Mouse (Mus musculus) stomach, embryonic 16.5 days (tissue): Measurements from ENCODE around the gene Herc1. TPM values are rescaled to one million over a fixed set of nuclear protein-coding genes. Genes with fewer than 3 reads are reported as not detected.

ENCODE experiments used
- ATAC-seq: fragments of 200-750 bp; cut with Nextera tagmentation; 2 replicates; pipeline ENCODE4 v1.8.0; 2017; ENCODE audit warnings: moderate number of reproducible peaks, moderate TSS enrichment; ENCODE audit not compliant: insufficient read depth, low FRiP score
- H3K27ac ChIP-seq: fragments of 300-500 bp; sonication (generic); 2 replicates; pipeline ENCODE4 v1.5.1; 2014; ENCODE audit warnings: low read length
- H3K27me3 ChIP-seq: fragments of 300-500 bp; sonication (generic); 2 replicates; pipeline ENCODE4 v1.6.1; 2014; ENCODE audit warnings: low read length, control low read depth, mixed read lengths; ENCODE audit not compliant: control insufficient read depth, insufficient read depth
- H3K36me3 ChIP-seq: fragments of 300-500 bp; sonication (generic); 2 replicates; pipeline ENCODE4 v1.6.1; 2014; ENCODE audit warnings: low read length; ENCODE audit not compliant: control insufficient read depth, insufficient read depth
- H3K4me1 ChIP-seq: fragments of 300-500 bp; sonication (generic); 2 replicates; pipeline ENCODE4 v1.6.1; 2014; ENCODE audit warnings: low read length, control low read depth, mixed read lengths; ENCODE audit not compliant: control insufficient read depth, insufficient read depth
- H3K4me2 ChIP-seq: fragments of 300-500 bp; sonication (generic); 2 replicates; pipeline ENCODE4 v1.6.1; 2014; ENCODE audit warnings: low read depth, low read length, mixed read lengths
- H3K4me3 ChIP-seq: fragments of 300-500 bp; sonication (generic); replicated peaks from 2 replicates; pipeline ENCODE4 v1.5.1; 2014; ENCODE audit warnings: mild to moderate bottlenecking, low read length
- H3K9ac ChIP-seq: fragments of 300-500 bp; sonication (generic); 2 replicates; pipeline ENCODE4 v1.6.1; 2014; ENCODE audit warnings: low read length
- H3K9me3 ChIP-seq: fragments of 300-500 bp; sonication (generic); replicated peaks from 2 replicates; pipeline ENCODE4 v1.6.1; 2016; ENCODE audit warnings: low read length, control low read depth; ENCODE audit not compliant: control insufficient read depth
- WGBS: fragments of 180-500 bp; shearing (Covaris S2); extraction: QIAGEN DNeasy Blood & Tissue Kit; methylation state at CpG from one replicate; pipeline ENCODE4 v1.1.7; 2014; 5-methylcytosine and 5-hydroxymethylcytosine counted together
- polyA plus RNA-seq: library from polyadenylated mRNA; unstranded; fragments of >200 nt; fragmentation: Nextera tagmentation; extraction: Ambion mirVana; gene quantifications from 2 replicates; pipeline ENCODE4 v1.2.1, GENCODE M21; 2015

Gene Herc1
- 20.0 and 22.1 TPM in 2 replicates for polyA plus RNA-seq

DNA sequence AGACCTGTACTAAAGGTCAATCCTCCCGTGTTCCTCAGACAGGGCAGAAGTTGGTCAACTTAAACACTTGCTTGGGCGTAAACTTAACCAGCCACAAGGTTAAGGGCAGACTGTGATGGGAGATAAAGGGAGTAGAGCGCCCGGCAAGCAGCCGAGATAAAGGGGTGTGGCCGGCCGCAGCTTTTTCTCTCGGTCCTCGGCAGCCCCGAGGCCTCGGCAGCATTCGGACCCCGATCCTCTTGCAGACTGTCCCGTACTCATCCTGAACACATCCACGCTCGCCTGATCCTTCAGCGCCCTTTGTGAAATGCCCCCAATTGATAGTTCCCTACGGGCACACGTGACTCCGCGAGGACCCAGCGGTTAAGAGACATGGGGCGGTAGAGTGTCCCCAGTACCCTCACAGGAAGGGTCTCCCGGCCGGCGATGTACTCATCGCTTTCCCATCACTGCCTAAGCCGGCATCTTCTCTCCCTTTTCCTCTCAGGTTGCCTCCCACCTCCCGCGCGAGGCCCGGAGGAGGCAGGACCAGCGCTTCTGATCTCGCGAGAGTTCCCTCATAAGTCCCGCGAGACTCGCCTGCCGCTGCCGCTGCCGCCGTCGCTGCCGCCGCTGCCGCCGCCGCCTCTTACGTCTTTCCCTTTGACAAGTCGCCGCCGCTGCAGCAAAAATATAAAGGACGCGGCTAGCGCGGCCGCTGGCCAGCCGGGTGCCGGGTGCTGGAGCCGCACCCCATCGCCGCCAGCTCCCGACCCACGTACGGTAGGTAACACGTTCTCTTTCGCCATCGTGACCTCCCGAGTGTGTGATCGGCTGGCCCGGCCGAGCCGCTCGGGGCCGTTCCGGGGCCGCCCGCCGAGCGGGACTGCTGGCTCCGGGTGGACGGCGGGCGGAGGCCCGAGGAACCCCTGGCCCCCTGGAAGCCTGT, at the start of gene Herc1:
Gene Herc1, plus strand, starts transcription at position 591 of the 928 bp plus-strand sequence.
- H3K36me3 ChIP-seq: no peaks in the 10 kb centered on the region
- WGBS: under 1% methylated on average over 85 of the region's 85 CpGs
- ATAC-seq: peak; percentile 85
- peaks cover 14% of the 10 kb centered on the region; the same call in 1 of the 2 replicates for H3K4me1 ChIP-seq
- peak within 1 kb of the TSS; percentile 64 for H3K4me3 ChIP-seq
- no peaks in the 10 kb centered on the region for H3K27me3 ChIP-seq
- peak within 1 kb of the TSS; percentile 88 for H3K27ac ChIP-seq
- H3K9ac ChIP-seq: peak within 1 kb of the TSS; percentile 87
- H3K9me3 ChIP-seq: no peaks in the 10 kb centered on the region
- H3K4me2 ChIP-seq: peak within 1 kb of the TSS; percentile 85

DNA sequence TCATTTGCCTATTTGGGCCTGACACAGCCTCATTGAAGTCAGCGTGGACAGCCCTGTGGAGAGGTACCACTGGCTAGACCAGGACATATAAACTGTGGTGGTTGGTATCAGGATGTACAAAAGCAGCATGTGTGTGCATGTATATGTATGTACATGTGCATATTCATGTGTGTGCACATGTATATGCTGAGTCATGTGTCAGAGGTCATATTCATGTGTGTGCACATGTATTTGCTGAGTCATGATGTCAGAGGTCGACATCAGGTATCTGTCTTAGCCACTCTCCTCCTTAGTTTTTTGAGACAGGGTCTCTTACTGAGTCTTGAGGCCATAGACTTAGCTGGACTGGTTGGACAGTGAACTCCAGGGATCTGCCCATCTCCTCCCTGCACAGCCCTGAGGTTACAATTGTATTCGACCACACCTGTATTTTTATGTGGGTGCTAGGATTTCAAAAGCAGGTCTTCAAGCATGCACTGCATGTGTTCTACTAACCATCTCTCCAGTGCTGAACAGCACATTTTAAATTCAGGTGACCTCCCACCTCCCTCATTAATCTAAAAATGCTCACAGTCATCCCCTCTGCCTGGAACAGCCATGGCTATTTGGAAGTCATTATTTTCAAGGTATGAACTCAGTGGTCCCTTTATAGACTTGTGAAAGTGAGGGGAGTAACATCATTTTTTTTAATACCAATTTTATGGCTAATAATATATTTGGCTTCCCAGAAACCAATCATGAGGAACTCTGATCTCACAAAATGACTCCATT, 45.7 kb upstream of the Herc1 start:
- Histone ChIP-seq H3K4me3 (no peak overlapping the region), H3K4me2 (no peak overlapping the region)
- WGBS: 84% methylated on average over 3 of the region's 3 CpGs

DNA sequence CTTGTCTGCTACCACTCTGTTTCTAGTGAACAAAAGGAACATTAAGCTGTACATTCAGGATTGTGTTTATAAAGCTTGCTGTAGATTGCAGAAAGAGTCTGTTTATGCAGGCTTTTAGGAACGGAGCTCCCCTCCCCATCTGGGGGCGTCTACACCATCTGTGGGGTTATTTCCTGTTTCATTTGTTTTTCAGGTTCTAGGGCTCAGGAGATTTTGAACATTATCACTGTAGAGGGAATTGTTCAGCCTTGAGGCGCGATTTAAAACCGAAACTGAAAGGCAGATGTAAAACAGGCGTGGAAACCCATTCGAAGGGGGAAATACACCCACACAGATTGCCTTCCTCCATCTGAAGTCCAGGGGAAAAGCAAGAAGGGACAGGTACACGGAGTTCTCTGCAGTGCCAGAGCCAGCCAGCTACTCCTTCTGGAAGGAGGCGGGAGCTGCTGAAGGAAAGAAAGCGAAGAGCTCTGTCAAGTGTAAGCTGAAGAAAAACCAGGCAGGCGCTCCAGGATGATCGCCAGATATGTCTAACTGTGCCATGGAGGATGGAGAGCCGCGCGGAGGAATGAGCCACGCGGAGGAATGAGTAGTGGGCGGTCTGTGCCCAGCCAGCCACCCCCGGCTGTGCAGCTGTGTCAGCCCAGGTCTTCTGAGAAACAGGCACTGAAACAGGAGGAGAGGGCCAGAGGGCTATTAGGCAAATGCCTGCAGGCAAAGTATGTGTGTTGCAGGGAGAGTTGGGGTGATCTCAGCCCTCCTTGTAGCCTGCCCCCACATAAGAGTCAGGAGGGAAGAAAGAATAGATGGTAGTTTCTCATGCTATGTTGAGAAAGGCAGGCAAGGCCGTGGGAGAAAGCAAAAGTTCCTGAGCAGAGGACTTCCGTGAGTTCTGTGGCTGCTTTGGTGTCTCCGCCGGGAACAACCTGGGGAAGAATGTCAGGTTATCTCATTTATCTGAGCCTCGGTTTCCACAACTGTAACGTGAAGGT, 44.8 kb upstream of the Herc1 start:
- H3K9ac ChIP-seq: peak overlapping the region; percentile 36
- 44% methylated on average over 25 of the region's 25 CpGs for WGBS

More for the DNA sequence above, 45.7 kb upstream of the Herc1 start:
- ATAC-seq: no peak
- Histone ChIP-seq H3K4me1 (0 out of 2 replicates have a peak, but pooled peaks cover 3% of the 10 kb centered on the region), H3K9me3 (no peaks in the 10 kb centered on the region), H3K27ac (no peak overlapping the region), H3K36me3 (no peaks in the 10 kb centered on the region), H3K9ac (no peak overlapping the region), H3K27me3 (no peaks in the 10 kb centered on the region)

DNA sequence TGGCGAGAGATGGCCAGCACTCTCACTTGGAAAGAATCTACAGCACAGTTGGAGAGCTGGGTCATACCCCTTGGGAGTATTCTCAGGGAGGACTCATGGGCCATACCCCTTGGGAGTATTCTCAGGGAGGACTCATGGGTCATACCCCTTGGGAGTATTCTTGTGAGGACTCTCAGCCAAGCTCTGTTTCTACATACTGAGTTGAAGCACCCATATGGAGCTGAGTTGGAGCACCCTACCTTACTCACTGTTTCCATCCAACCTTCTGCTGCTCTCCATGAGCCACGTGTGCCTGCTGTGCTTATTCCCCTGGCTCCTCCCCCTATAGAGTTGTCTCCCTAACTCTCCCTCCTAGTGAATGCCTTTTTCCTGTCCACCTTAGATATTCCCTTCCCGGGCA, 43.8 kb upstream of the Herc1 start:
- 74% methylated on average over 3 of the region's 3 CpGs for WGBS
- H3K27ac ChIP-seq: no peak overlapping the region
- H3K27me3 ChIP-seq: no peaks in the 10 kb centered on the region
- H3K9me3 ChIP-seq: no peaks in the 10 kb centered on the region
- no peak overlapping the region for H3K9ac ChIP-seq
- H3K4me2 ChIP-seq: no peak overlapping the region
- no peak for ATAC-seq
- H3K4me3 ChIP-seq: no peak overlapping the region
- no peaks in the 10 kb centered on the region for H3K36me3 ChIP-seq
- 0 out of 2 replicates have a peak, but pooled peaks cover 3% of the 10 kb centered on the region for H3K4me1 ChIP-seq

More for the DNA sequence above, 44.8 kb upstream of the Herc1 start:
- Histone ChIP-seq H3K4me3 (peak overlapping the region; percentile 37), H3K9me3 (no peaks in the 10 kb centered on the region), H3K27me3 (no peaks in the 10 kb centered on the region), H3K4me2 (peak overlapping the region; percentile 44), H3K4me1 (0 out of 2 replicates have a peak, but pooled peaks cover 3% of the 10 kb centered on the region), H3K36me3 (no peaks in the 10 kb centered on the region), H3K27ac (no peak overlapping the region)
- 0 out of 2 replicates have a peak, but pooled peaks have one; percentile 29 for ATAC-seq

DNA sequence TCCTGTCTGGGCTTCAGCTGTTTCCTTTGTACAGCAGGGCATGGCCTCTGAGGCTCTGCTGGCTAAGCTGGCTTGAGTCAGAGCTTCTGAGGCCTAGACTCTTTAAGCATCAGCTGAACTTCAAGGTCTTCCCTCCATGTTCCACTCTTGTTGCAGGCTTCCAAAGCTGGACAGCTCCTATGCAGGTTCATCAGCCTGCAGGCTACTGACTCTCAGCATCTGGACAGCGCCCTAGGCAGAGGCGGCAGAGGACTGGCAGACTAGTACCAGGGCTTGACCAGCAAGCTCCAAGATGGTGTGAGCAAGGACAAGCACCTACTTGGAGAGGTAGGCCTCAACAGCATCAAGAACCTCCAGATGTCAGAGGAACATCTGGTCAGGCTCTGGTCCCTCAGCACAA, 42.9 kb upstream of the Herc1 start:
- H3K27ac ChIP-seq: no peak overlapping the region
- peak; percentile 60 for ATAC-seq
- 14% methylated on average over 2 of the region's 2 CpGs for WGBS
- no peaks in the 10 kb centered on the region for H3K36me3 ChIP-seq
- H3K9ac ChIP-seq: no peak overlapping the region
- H3K9me3 ChIP-seq: no peaks in the 10 kb centered on the region
- 0 out of 2 replicates have a peak, but pooled peaks cover 3% of the 10 kb centered on the region for H3K4me1 ChIP-seq
- H3K27me3 ChIP-seq: no peaks in the 10 kb centered on the region
- no peak overlapping the region for H3K4me2 ChIP-seq
- no peak overlapping the region for H3K4me3 ChIP-seq

DNA sequence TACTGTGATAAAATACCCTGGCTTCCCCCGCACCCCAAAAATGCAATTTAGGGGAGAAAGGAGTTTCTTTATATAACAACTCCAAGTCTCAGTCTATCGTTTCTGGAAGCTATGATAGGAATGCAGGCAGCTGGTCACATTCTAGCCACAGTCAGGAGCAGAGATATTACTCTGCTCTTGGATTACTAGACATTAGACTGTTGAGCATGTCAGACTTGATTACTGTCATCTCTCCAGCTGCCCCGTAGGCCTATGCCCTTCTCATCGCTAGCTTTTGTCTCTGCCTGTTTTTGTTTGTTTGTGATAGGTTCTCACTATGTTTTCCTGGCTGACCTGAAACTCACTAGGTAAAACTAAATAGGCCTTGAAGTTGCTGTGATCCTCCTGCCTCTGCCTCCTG, 41.5 kb upstream of the Herc1 start:
- no peaks in the 10 kb centered on the region for H3K27me3 ChIP-seq
- H3K36me3 ChIP-seq: no peaks in the 10 kb centered on the region
- no peak overlapping the region for H3K27ac ChIP-seq
- no peak for ATAC-seq
- H3K9ac ChIP-seq: no peak overlapping the region
- 72% methylated on average over 4 of the region's 4 CpGs for WGBS
- no peaks in the 10 kb centered on the region for H3K9me3 ChIP-seq
- 0 out of 2 replicates have a peak, but pooled peaks cover 3% of the 10 kb centered on the region for H3K4me1 ChIP-seq
- H3K4me2 ChIP-seq: no peak overlapping the region
- no peak overlapping the region for H3K4me3 ChIP-seq

DNA sequence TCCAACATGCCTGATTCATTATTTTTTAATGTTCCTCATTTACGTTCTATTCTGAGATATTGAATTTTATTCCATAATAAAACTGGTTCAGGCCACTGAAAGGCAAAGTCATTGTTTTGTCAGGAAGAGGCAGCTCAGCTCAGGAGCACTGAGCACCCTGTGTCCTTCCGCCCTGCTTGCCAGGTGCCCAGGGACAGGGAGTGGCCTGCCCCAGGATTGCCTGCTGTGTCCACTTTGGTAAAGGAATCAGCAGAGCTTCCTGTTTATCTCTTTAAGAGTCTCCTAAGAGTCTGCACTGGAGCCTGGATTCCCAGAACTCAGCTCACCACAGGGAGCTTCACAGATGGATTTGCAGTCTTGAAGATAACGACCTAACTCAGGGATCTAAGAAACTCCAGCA, 38.8 kb upstream of the Herc1 start:
- H3K9me3 ChIP-seq: no peaks in the 10 kb centered on the region
- H3K9ac ChIP-seq: no peak overlapping the region
- no peaks in the 10 kb centered on the region for H3K27me3 ChIP-seq
- H3K4me1 ChIP-seq: no peaks in the 10 kb centered on the region
- no peaks in the 10 kb centered on the region for H3K36me3 ChIP-seq
- ATAC-seq: no peak
- 30% methylated on average over 3 of the region's 3 CpGs for WGBS
- H3K4me2 ChIP-seq: no peak overlapping the region
- H3K27ac ChIP-seq: no peak overlapping the region
- no peak overlapping the region for H3K4me3 ChIP-seq

DNA sequence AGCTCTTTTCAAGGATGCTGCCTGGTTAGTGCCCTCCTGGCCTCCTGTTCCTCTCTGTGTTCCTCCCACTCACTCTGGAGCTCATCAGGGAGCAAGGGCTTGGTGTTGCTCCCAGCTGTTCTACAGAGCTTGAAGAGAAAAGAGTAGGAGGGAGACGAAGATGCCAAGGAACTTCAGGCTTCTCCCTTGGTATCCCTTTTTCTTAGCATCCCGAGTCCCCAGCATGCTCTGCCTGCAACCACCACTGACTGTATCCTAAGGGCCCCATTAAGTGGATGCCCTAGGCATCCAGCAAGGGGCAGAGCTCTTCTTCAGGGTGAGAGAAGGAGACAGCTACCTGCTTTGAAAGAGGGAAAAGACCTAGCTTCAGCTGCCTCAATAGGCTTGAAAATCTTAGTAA, 33.6 kb upstream of the Herc1 start:
- Histone ChIP-seq H3K4me1 (no peaks in the 10 kb centered on the region), H3K27ac (no peak overlapping the region), H3K36me3 (no peaks in the 10 kb centered on the region), H3K9me3 (no peaks in the 10 kb centered on the region), H3K4me3 (no peak overlapping the region), H3K9ac (no peak overlapping the region), H3K27me3 (no peaks in the 10 kb centered on the region), H3K4me2 (no peak overlapping the region)
- WGBS: 73% methylated on average over 2 of the region's 2 CpGs
- ATAC-seq: no peak
